Mouse (Mus musculus) myocyte (in vitro differentiated cells): ENCODE results near the gene Sds. TPM values are rescaled to one million over a fixed set of nuclear protein-coding genes. Genes with fewer than 3 reads are reported as not detected.
"Not testable (repeated sequence)": the region's sequence is repeated elsewhere in the genome, so short reads cannot be mapped to it uniquely, and the experiment has no call there.

ENCODE experiments used
- H3K27me3 ChIP-seq: one replicate; pipeline ENCODE4 v1.6.1; 2011; ENCODE audit not compliant: control insufficient read depth, insufficient read depth, insufficient read length
- H3K36me3 ChIP-seq: one replicate; pipeline ENCODE4 v1.6.1; 2011; ENCODE audit not compliant: control insufficient read depth, insufficient read depth
- H3K4me2 ChIP-seq: one replicate; pipeline ENCODE4 v1.6.1; 2011; ENCODE audit warnings: low read depth, control low read depth
- H3K4me3 ChIP-seq: one replicate; pipeline ENCODE4 v1.5.1; 2011; ENCODE audit warnings: mild to moderate bottlenecking, control low read depth, moderate library complexity
- H3K79me2 ChIP-seq: one replicate; pipeline ENCODE4 v1.6.1; 2011; ENCODE audit not compliant: control insufficient read depth, insufficient read depth
- H3ac ChIP-seq: one replicate; pipeline ENCODE4 v1.6.1; 2011; ENCODE audit not compliant: control insufficient read depth, insufficient read length
- CEBPB ChIP-seq: IDR thresholded peaks from 2 replicates; pipeline ENCODE4 v1.6.1; 2011; ENCODE audit warnings: mild to moderate bottlenecking, moderate library complexity; ENCODE audit not compliant: poor library complexity, insufficient read depth, severe bottlenecking
- E2F4 ChIP-seq: IDR thresholded peaks from one replicate; pipeline ENCODE4 v1.6.1; 2011; ENCODE audit warnings: mild to moderate bottlenecking, control low read depth, moderate library complexity; ENCODE audit not compliant: insufficient read depth
- MAX ChIP-seq: IDR thresholded peaks from one replicate; pipeline ENCODE4 v1.6.1; 2011; ENCODE audit warnings: low read depth, mild to moderate bottlenecking, control low read depth
- MYOD1 ChIP-seq, 3 experiments: IDR thresholded peaks; one replicate each; pipeline ENCODE4 v1.6.1; 2011; ENCODE audit warnings: control low read depth in 2 of 3, low read depth in 2 of 3, mild to moderate bottlenecking in 2 of 3, moderate library complexity in 1 of 3; ENCODE audit not compliant: insufficient read length in 2 of 3, control insufficient read depth in 1 of 3
- MYOG ChIP-seq, 3 experiments: IDR thresholded peaks; one replicate each; pipeline ENCODE4 v1.6.1; 2011; ENCODE audit warnings: control low read depth in 2 of 3, low read depth in 2 of 3, mild to moderate bottlenecking in 2 of 3; ENCODE audit not compliant: insufficient read length in 2 of 3, control insufficient read depth in 1 of 3, insufficient read depth in 1 of 3
- POLR2A ChIP-seq: IDR thresholded peaks from one replicate; pipeline ENCODE4 v1.6.1; 2011; ENCODE audit warnings: low read depth, mild to moderate bottlenecking, control low read depth, moderate library complexity; ENCODE audit not compliant: insufficient read length
- POLR2AphosphoS2 ChIP-seq: IDR thresholded peaks from one replicate; pipeline ENCODE4 v1.6.1; 2011; ENCODE audit warnings: low read depth, control low read depth; ENCODE audit not compliant: insufficient read length
- REST ChIP-seq: IDR thresholded peaks from one replicate; pipeline ENCODE4 v1.6.1; 2011; ENCODE audit warnings: mild to moderate bottlenecking, control low read depth, moderate library complexity; ENCODE audit not compliant: insufficient read depth, insufficient read length
- SRF ChIP-seq: IDR thresholded peaks from one replicate; pipeline ENCODE4 v1.6.1; 2011; ENCODE audit warnings: low read depth; ENCODE audit not compliant: control insufficient read depth, insufficient read length
- TCF12 ChIP-seq: IDR thresholded peaks from one replicate; pipeline ENCODE4 v1.6.1; 2011; ENCODE audit warnings: mild to moderate bottlenecking, control low read depth; ENCODE audit not compliant: poor library complexity, insufficient read depth, severe bottlenecking
- TCF3 ChIP-seq: IDR thresholded peaks from one replicate; pipeline ENCODE4 v1.6.1; 2011; ENCODE audit warnings: low read depth, control low read depth; ENCODE audit not compliant: insufficient read length
- USF1 ChIP-seq: IDR thresholded peaks from one replicate; pipeline ENCODE4 v1.6.1; 2011; ENCODE audit warnings: low read depth, mild to moderate bottlenecking, control low read depth, moderate library complexity
- polyA plus RNA-seq: library from polyadenylated mRNA; unstranded; fragments of >200 nt; fragmentation: generic; extraction: Trizol; gene quantifications from one replicate; pipeline ENCODE4 v1.2.1, GENCODE M21; 2012; ENCODE audit warnings: missing spikeins

Sds gene
- polyA plus RNA-seq, 1 experiment = not detected

GRCm38 (mm10) chr5:120495064-120495702, 18.9 kb downstream of the Sds start:
- H3ac ChIP-seq = no peak overlapping the region

GRCm38 (mm10) chr5:120495703-120496226, 19.4 kb downstream of the Sds start:
- TF ChIP-seq REST (no peak), SRF (no peak)
- Histone ChIP-seq H3K4me3 (no peak overlapping the region), H3K4me2 (no peak overlapping the region), H3ac (no peak overlapping the region), H3K79me2 (peaks cover 14% of the 10 kb centered on the region), H3K27me3 (no peaks in the 10 kb centered on the region), H3K36me3 (no peaks in the 10 kb centered on the region)

More at GRCm38 (mm10) chr5:120495064-120495702, 18.9 kb downstream of the Sds start:
- Histone ChIP-seq H3K36me3 (no peaks in the 10 kb centered on the region), H3K4me3 (no peak overlapping the region), H3K4me2 (no peak overlapping the region), H3K27me3 (no peaks in the 10 kb centered on the region), H3K79me2 (peaks cover 8% of the 10 kb centered on the region)
- peak in 2 of 3 experiments; percentile 4 to 35 for TF ChIP-seq MYOG (IDR thresholded peaks at IDR 0.05; ENCODE audit: control insufficient read depth in 1 of 3, insufficient read depth in 1 of 3, insufficient read length in 2 of 3, low read depth in 2 of 3)
- no peak for TF ChIP-seq MAX

- Histone ChIP-seq H3K36me3 (no peaks in the 10 kb centered on the region), H3K79me2 (peaks cover 19% of the 10 kb centered on the region), H3ac (no peak overlapping the region), H3K27me3 (no peaks in the 10 kb centered on the region), H3K4me2 (no peak overlapping the region), H3K4me3 (no peak overlapping the region)
- TF ChIP-seq POLR2A (no peak), SRF (no peak), MYOG (IDR thresholded peaks at IDR 0.05; ENCODE audit: control insufficient read depth in 1 of 3, insufficient read depth in 1 of 3, insufficient read length in 2 of 3, low read depth in 2 of 3) (no peak), REST (no peak), E2F4 (no peak), MYOD1 (IDR thresholded peaks at IDR 0.05; ENCODE audit: control insufficient read depth in 1 of 3, insufficient read length in 2 of 3, low read depth in 2 of 3) (no peak), POLR2AphosphoS2 (no peak), MAX (no peak), TCF12 (no peak), USF1 (no peak), TCF3 (no peak), CEBPB (no peak)
These were observed 20.7 kb downstream of the Sds start for GRCm38 (mm10) chr5:120497071-120497470.

GRCm38 (mm10) chr5:120499202-120499601, 22.9 kb downstream of the Sds start:
- TF ChIP-seq POLR2AphosphoS2 = no peak
- TF ChIP-seq E2F4 = no peak
- no peak for TF ChIP-seq TCF3
- no peak for TF ChIP-seq SRF
- no peak for TF ChIP-seq CEBPB
- no peak for TF ChIP-seq USF1
- no peak for TF ChIP-seq MYOD1 (IDR thresholded peaks at IDR 0.05; ENCODE audit: control insufficient read depth in 1 of 3, insufficient read length in 2 of 3, low read depth in 2 of 3)
- no peak for TF ChIP-seq TCF12
- TF ChIP-seq MAX = no peak
- no peak for TF ChIP-seq REST
- no peak for TF ChIP-seq MYOG (IDR thresholded peaks at IDR 0.05; ENCODE audit: control insufficient read depth in 1 of 3, insufficient read depth in 1 of 3, insufficient read length in 2 of 3, low read depth in 2 of 3)
- TF ChIP-seq POLR2A = no peak

GRCm38 (mm10) chr5:120500609-120501008, 24.3 kb downstream of the Sds start:
- not testable (repeated sequence) for H3K27me3 ChIP-seq, H3K4me3 ChIP-seq, H3K36me3 ChIP-seq, H3ac ChIP-seq, H3K4me2 ChIP-seq
- H3K79me2 ChIP-seq = peaks cover 19% of the 10 kb centered on the region

More at GRCm38 (mm10) chr5:120499202-120499601, 22.9 kb downstream of the Sds start:
- no peak overlapping the region for H3K4me2 ChIP-seq
- no peak overlapping the region for H3K4me3 ChIP-seq
- no peaks in the 10 kb centered on the region for H3K36me3 ChIP-seq
- H3ac ChIP-seq = no peak overlapping the region
- no peaks in the 10 kb centered on the region for H3K27me3 ChIP-seq
- peaks cover 19% of the 10 kb centered on the region for H3K79me2 ChIP-seq
